Mouse (Mus musculus) hindbrain, embryonic 14.5 days (tissue): ENCODE measurements around the gene Ppp1r3c. TPM values are rescaled to one million over a fixed set of nuclear protein-coding genes. Genes with fewer than 3 reads are reported as not detected.
"Not testable (repeated sequence)": the region's sequence is repeated elsewhere in the genome, so short reads cannot be mapped to it uniquely, and the experiment has no call there.

Source experiments
- ATAC-seq: fragments of 200-750 bp; cut with Nextera tagmentation; 2 replicates; pipeline ENCODE4 v1.8.0; 2017; ENCODE audit warnings: moderate number of reproducible peaks, mild to moderate bottlenecking, moderate TSS enrichment, moderate library complexity; ENCODE audit not compliant: low FRiP score
- DNase-seq: peaks from one replicate; pipeline ENCODE4 v3.0.0-alpha.2; 2015; ENCODE audit warnings: low spot score
- H3K27ac ChIP-seq: fragments of 300-500 bp; sonication (generic); 2 replicates; pipeline ENCODE4 v1.5.1; 2014; ENCODE audit warnings: mild to moderate bottlenecking, moderate library complexity
- H3K27me3 ChIP-seq: fragments of 300-500 bp; sonication (generic); 2 replicates; pipeline ENCODE4 v1.6.1; 2014; ENCODE audit warnings: mild to moderate bottlenecking, low read length, mixed read lengths; ENCODE audit not compliant: control insufficient read depth, insufficient read depth
- H3K36me3 ChIP-seq: fragments of 300-500 bp; sonication (generic); replicated peaks from 2 replicates; pipeline ENCODE4 v1.6.1; 2014; ENCODE audit not compliant: control insufficient read depth, insufficient read depth
- H3K4me1 ChIP-seq: fragments of 300-500 bp; sonication (generic); replicated peaks from 2 replicates; pipeline ENCODE4 v1.6.1; 2014; ENCODE audit warnings: antibody characterized with exemption, low read length, mixed read lengths; ENCODE audit not compliant: control insufficient read depth, insufficient read depth
- H3K4me2 ChIP-seq: fragments of 300-500 bp; sonication (generic); replicated peaks from 2 replicates; pipeline ENCODE4 v1.6.1; 2014; ENCODE audit warnings: mild to moderate bottlenecking, moderate library complexity
- H3K4me3 ChIP-seq: fragments of 300-500 bp; sonication (generic); replicated peaks from 2 replicates; pipeline ENCODE4 v1.5.1; 2014; ENCODE audit warnings: mild to moderate bottlenecking, low read length
- H3K9ac ChIP-seq: fragments of 300-500 bp; sonication (generic); 2 replicates; pipeline ENCODE4 v1.6.1; 2014
- H3K9me3 ChIP-seq: fragments of 300-500 bp; sonication (generic); 2 replicates; pipeline ENCODE4 v1.6.1; 2016; ENCODE audit warnings: low read length; ENCODE audit not compliant: control insufficient read depth
- WGBS: fragments of 180-500 bp; shearing (Covaris S2); extraction: QIAGEN DNeasy Blood & Tissue Kit; methylation state at CpG from one replicate; pipeline ENCODE4 v1.1.7; 2014; 5-methylcytosine and 5-hydroxymethylcytosine counted together
- polyA plus RNA-seq: library from polyadenylated mRNA; unstranded; fragments of >200 nt; fragmentation: Nextera tagmentation; extraction: Ambion mirVana; gene quantifications from 2 replicates; pipeline ENCODE4 v1.2.1, GENCODE M21; 2014

Ppp1r3c gene
- polyA plus RNA-seq, 1 experiment from 2014 or later = 32.5 TPM

DNA sequence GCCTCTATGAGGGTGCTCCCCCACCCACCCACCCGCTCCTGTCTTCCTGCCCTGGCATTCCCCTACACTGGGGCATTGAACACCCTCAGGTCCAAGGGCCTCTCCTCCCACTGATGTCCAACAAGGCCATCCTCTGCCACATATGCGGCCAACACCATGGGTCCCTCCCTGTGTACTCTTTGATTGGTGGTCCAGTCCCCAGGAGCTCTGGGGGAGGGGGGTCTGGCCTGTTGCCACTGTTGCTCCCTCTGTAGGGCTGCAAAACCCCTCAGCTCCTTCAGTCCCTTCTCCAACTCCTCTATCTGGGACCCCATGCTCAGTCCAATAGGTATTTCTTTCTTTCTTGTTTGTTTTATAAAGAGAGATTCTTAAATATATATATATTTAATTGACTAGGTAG is 6.0 kb downstream of the Ppp1r3c start:
- H3K9me3 ChIP-seq, H3K27ac ChIP-seq, H3K4me2 ChIP-seq, H3K36me3 ChIP-seq, H3K27me3 ChIP-seq, H3K4me3 ChIP-seq, H3K9ac ChIP-seq, ATAC-seq, H3K4me1 ChIP-seq, DNase-seq: not testable (repeated sequence)
- 80% methylated on average over 2 of the region's 2 CpGs for WGBS

DNA sequence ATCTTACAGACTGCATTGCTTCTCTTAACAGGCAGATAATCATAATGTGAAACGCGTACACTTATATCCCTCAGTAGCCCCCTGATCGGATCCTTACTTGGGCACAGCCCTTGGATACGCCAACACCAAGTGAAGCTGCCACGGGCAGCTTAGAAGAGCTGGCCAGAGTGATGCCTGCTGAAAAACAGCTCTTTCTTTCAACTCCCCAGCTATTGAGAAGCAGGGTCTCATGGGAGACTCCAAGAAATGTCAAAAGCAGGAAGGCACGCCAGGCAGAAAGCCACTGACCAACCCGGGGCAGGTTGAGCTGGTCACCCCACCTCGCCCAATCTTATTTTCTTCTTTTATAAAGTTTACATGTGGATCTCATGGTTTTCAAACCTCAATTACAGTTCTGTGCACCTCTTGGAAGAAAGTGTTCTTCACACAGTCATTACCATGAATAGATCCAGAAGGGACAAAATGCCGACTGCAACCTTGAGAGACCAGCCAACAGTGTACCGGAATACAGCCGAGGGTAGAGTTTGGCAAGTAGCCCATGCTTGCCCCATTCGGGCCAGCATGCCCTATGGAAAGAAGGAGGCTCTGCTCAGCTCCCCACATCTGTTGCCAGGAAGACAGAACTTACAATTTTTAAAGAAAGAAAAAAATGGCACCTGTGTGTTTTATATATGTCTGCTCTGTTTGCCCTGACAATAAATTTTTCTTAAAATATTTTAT is 7.6 kb downstream of the Ppp1r3c start:
- ATAC-seq (peak; percentile 27; the same call in 1 of the 2 replicates), DNase-seq (no peak)
- Histone ChIP-seq H3K9ac (no peak overlapping the region), H3K27me3 (no peaks in the 10 kb centered on the region), H3K27ac (no peak overlapping the region), H3K36me3 (no peaks in the 10 kb centered on the region), H3K4me1 (no peaks in the 10 kb centered on the region), H3K9me3 (no peaks in the 10 kb centered on the region), H3K4me3 (no peak overlapping the region), H3K4me2 (no peak overlapping the region)
- 79% methylated on average over 12 of the region's 12 CpGs for WGBS

DNA sequence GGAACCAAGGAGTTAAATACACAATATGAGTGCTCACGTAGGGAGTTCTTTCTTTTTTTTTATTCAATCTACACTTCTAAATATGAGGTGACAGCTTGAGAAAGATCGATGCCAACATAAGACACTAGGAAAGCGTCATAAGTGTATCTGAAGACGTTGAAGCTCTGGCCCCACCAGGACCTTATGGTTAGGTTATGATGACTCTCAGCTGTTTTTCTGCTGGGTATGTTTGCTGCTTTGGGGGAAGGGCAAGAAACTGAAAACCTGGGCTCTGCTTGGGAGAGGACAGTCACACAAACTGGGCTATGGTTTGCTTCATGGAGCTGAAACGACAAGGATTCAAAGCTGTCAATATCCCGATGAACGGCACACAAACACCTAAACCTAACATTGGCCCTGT is 11.5 kb downstream of the Ppp1r3c start:
- DNase-seq = no peak
- Histone ChIP-seq H3K27me3 (no peaks in the 10 kb centered on the region), H3K4me3 (no peak overlapping the region), H3K4me1 (no peaks in the 10 kb centered on the region), H3K36me3 (no peaks in the 10 kb centered on the region), H3K9ac (no peak overlapping the region), H3K9me3 (no peaks in the 10 kb centered on the region), H3K27ac (no peak overlapping the region), H3K4me2 (no peak overlapping the region)
- WGBS = 87% methylated on average over 7 of the region's 7 CpGs
- no peak for ATAC-seq

DNA sequence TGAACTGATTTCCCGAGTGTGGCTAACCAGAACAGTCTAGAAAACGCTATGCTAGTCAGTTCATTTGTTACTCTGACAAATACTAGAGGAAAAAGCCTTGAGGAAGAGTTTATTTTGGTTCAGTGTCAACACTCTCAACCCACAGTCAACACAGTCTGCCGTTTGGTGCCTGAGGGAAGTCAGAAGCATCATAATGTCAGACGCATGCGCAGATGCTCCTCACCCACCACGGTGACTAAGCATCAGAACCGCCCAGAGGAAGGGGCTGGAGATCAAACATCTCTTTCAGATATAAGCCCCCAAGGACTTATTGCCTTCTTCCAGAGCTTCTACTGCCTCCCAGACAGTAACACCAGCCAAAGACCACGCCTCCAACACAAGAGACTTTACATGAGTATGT is 15.3 kb downstream of the Ppp1r3c start:
- no peak for DNase-seq
- Histone ChIP-seq H3K36me3 (no peaks in the 10 kb centered on the region), H3K27me3 (no peaks in the 10 kb centered on the region), H3K4me2 (no peak overlapping the region), H3K27ac (no peak overlapping the region), H3K9ac (no peak overlapping the region), H3K4me3 (no peak overlapping the region), H3K9me3 (no peaks in the 10 kb centered on the region), H3K4me1 (no peaks in the 10 kb centered on the region)
- no peak for ATAC-seq
- 82% methylated on average over 8 of the region's 8 CpGs for WGBS

DNA sequence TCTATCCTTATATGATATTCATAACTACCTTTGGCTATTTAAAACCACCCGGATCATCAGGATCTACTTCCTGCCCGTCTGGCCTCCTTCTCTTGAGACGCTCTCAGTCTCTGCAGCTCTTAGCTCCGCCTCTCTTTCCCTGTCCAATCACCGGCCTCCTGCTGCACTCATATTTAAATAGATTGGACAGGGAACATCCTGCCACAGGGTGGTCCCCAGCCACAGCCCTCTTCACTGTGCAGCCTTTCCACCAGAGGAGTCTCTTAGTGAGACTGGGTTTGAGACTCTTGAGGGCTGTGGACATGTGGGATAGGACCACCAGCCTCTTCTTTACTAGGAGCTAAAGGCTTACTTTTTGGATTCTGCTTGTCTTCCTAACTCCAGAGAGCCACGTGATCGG is 20.2 kb downstream of the Ppp1r3c start:
- Histone ChIP-seq H3K27me3 (no peaks in the 10 kb centered on the region), H3K9ac (no peak overlapping the region), H3K4me2 (no peak overlapping the region), H3K27ac (no peak overlapping the region), H3K4me1 (no peaks in the 10 kb centered on the region), H3K9me3 (no peaks in the 10 kb centered on the region), H3K36me3 (no peaks in the 10 kb centered on the region), H3K4me3 (no peak overlapping the region)
- WGBS = 62% methylated on average over 7 of the region's 7 CpGs
- ATAC-seq = no peak
- no peak for DNase-seq

DNA sequence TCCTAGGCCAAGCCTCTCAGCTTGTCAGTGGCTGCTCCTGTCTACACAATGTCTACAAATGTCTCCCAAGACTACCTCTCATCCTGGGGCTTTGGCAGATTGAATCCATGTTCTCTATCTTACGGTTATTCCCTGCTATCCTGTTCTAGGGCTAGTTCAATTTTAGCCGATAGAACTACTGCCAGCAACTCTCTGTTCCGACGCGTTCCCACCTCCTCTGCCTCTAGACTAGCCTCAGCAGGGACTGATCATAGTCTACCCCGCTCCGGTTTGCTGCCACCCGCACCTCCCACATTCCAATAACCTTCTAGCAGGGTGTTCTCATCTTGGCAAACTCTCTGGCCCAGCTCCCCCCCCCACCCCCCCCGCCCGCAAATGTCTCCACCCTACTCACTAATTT is 20.9 kb downstream of the Ppp1r3c start:
- no peak for ATAC-seq
- no peaks in the 10 kb centered on the region for H3K4me1 ChIP-seq
- no peaks in the 10 kb centered on the region for H3K36me3 ChIP-seq
- DNase-seq = no peak
- H3K27me3 ChIP-seq = no peaks in the 10 kb centered on the region
- WGBS = 94% methylated on average over 10 of the region's 10 CpGs
- H3K4me3 ChIP-seq = no peak overlapping the region
- H3K4me2 ChIP-seq = no peak overlapping the region
- no peak overlapping the region for H3K9ac ChIP-seq
- no peak overlapping the region for H3K27ac ChIP-seq
- no peaks in the 10 kb centered on the region for H3K9me3 ChIP-seq

DNA sequence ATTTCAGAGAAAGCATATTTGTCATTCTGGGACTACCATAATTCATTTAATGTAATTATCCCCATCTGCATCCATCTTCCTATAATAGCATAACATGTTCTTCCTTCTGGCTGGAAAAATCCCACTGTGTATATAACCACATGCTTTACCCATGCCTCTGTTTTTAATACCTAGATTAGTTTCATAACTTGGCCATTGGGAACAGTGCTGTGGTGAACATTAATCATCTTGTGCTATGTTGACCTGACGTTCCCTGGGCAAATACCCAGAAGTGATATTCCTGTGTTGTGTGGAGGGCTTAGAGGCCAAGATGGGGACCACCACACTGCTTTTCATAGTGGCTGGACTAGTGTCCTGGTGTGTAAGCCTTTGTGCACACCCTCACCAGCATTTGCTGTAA is 22.0 kb downstream of the Ppp1r3c start:
- ATAC-seq (no peak), DNase-seq (no peak)
- H3K4me1 ChIP-seq = no peaks in the 10 kb centered on the region
- peaks cover 9% of the 10 kb centered on the region; the same call in 1 of the 2 replicates for H3K9me3 ChIP-seq
- no peak overlapping the region for H3K9ac ChIP-seq
- no peaks in the 10 kb centered on the region for H3K27me3 ChIP-seq
- 58% methylated on average over 1 of the region's 1 CpGs for WGBS
- H3K4me2 ChIP-seq = no peak overlapping the region
- H3K4me3 ChIP-seq = no peak overlapping the region
- no peak overlapping the region for H3K27ac ChIP-seq
- no peaks in the 10 kb centered on the region for H3K36me3 ChIP-seq

DNA sequence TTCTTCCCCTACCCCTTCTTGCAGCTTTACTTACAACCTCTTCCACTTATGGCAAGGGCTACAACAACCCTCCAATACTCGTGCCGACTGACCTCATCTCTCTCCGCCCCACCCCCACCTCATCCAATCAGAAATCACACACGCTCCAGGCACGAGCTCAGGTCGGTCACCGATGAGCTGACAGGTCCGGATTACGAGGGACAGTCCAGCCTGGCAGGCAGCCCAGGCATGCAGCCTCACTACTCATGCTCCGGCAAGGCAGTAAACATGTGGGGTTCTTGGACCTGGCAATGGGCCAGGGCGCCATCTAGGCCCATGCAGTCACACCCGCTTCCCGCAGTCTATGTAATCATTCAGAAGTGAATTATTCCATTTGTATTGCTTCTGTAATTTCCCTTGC is 23.4 kb downstream of the Ppp1r3c start:
- Histone ChIP-seq H3K4me1 (no peaks in the 10 kb centered on the region), H3K4me2 (no peak overlapping the region), H3K36me3 (no peaks in the 10 kb centered on the region), H3K4me3 (no peak overlapping the region), H3K27ac (no peak overlapping the region), H3K9ac (no peak overlapping the region), H3K9me3 (peaks cover 13% of the 10 kb centered on the region; the same call in 1 of the 2 replicates), H3K27me3 (no peaks in the 10 kb centered on the region)
- no peak for ATAC-seq
- 72% methylated on average over 13 of the region's 13 CpGs for WGBS
- DNase-seq = no peak

DNA sequence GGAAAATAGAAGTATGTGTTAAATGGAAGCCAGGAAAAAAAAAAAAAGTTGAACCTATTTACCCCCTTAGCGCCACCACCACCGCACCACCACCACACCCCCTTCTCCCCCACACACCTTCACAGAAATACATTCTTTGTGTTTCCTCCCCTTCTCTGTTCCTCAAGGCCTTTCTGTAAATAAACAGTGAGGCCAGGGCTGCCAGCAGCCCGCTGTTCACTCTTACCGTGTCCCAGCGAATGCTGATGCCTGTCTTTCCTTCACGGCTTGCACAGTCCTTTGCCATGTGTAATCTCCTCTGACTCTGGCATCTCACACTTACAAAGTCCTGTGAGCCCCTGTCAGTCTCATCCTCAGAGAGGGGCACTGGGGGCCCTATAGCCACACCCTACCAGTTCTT is 30.3 kb downstream of the Ppp1r3c start:
- no peaks in the 10 kb centered on the region for H3K27me3 ChIP-seq
- no peak overlapping the region for H3K9ac ChIP-seq
- H3K27ac ChIP-seq = no peak overlapping the region; the same call in 1 of the 2 replicates
- H3K36me3 ChIP-seq = no peaks in the 10 kb centered on the region
- H3K4me3 ChIP-seq = no peak overlapping the region
- ATAC-seq (no peak), DNase-seq (no peak)
- 88% methylated on average over 6 of the region's 6 CpGs for WGBS
- H3K4me2 ChIP-seq = no peak overlapping the region
- H3K4me1 ChIP-seq = 0 out of 2 replicates have a peak, but pooled peaks cover 1% of the 10 kb centered on the region
- peaks cover 13% of the 10 kb centered on the region; the same call in 1 of the 2 replicates for H3K9me3 ChIP-seq
